Mouse (Mus musculus) CD4-positive, CD25-positive, alpha-beta regulatory T cell (primary cell): ENCODE measurements around the gene Olfr571. TPM values are rescaled to one million over a fixed set of nuclear protein-coding genes. Genes with fewer than 3 reads are reported as not detected.

ENCODE experiments used
- polyA plus RNA-seq: library from polyadenylated mRNA; unstranded; fragments of 100-300 nt; shearing (Covaris generic); gene quantifications from one replicate; pipeline ENCODE4 v1.2.1, GENCODE M21; 2017

Olfr571 gene
- not detected for polyA plus RNA-seq

DNA sequence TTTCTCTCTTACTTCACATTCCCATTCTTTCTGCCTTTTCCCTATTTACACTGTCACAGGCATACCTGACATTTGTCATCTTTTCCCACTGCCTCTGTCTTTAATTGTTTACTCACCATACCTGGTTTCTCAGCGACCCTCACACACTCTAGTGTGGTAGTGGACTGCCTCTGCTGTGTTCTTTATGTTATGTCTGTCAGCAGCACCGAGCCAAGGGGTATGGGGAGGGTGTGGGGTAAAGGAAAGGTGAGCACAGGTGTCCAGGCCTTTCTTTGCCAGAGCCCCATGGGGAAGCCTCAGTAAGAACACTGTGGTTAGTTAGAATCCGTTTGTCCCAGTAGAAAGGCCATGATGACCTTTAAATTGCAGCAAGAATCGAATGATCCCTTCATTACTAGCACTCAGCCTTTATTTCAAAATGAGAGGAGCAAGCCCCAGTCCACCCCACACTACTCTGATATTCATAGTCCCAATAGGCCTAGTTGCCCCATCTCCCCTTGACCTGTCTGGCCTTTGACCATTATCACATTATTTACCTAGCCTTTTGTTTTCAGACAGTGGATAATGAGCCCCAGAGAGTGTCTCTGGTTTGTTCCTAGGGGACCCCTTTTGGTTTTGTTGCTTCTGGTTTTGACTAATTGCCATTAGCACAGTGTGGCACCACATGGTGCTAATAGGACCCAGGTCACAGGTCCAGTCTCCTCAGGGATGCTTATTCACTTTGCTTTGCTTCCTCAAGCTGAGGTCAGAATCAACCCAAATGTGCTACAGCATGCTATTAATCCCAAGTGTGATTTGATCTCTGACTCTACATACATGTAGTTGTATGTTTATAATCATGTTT lies at the start of gene Olfr571:
TSS of gene Olfr571 (minus strand) at position 505 of the 844 bp plus-strand sequence.

DNA sequence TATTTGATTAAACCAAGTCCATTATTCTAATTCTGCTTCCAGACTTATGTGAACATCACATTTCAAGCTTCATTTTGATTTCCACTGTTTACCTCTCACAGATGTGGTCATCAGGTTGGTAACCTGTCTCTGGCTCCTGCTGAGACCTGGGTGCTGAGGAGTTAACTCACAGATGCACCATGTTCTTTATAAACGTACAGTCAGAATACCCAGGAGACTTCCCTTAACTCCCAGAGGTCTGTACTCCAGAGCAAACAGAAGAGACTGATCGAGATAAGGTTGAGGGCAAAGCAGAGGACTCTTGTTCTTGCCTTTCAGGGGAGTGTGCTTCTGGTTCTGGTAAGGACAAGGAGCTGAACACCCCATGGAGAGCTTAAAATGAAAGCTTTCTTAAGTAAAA lies 45.0 kb upstream of the Olfr571 start, which contains the start of gene Olfr576:
TSS of gene Olfr576 (plus strand) at position 301 of the 400 bp plus-strand sequence.

DNA sequence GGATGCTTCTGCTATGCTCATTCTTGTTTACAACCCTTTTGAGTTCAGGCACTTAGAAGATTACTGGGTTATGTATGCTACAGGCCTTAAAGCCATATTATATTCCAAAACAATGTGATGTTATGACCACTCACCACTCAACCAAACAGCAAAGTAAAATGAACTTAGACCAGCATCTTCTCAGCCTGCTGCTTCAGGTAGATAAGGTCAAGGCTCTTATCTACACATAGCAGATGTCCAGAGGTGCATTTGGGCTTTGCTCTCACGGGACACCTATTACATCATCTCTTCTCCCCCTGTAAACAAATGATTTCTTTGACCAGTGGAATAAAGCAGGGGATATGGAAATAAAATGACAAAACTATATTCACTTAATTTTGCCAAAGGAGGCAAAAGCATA lies 41.3 kb upstream of the Olfr571 start, which contains the start of gene Olfr575:
TSS of gene Olfr575 (minus strand) at position 183 of the 400 bp plus-strand sequence.

DNA sequence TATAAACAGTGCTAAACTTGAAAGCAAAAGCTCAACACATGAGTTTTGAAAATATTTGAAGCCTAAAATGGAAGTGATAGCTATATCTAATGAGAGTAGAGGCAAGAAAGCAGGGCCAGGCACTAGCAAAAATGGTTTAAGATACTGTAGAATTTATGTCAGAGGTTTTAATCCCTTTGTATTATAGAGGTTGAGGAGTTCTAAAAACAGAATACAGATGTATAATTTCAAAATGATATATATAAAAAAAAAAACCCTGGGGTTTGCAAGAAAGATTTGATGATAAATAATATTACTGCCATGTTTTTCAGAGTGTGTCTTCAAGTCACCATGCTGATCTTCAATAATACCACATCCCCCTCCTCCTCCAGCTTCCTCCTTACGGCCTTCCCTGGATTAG lies 30.8 kb upstream of the Olfr571 start, which contains the start of gene Olfr574:
TSS of gene Olfr574 (plus strand) at position 301 of the 400 bp plus-strand sequence.

DNA sequence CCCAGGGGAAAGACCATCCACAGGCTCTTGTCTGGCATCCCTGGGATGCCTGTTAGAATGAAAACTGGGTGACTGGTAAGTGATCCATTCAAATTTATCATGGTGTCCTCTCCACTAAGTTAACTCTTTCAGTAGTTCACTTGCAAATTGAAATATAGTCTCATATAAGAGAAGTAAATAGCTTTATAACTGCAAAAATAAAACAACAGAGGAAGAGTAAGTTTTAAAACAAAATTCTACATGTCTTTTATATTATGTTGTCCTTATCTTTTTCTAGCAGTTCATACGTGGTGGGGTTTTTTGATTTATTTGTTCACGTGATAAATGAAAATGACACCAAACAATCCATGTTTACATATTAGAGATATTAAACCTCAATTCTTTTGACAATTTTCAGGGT lies 25.1 kb upstream of the Olfr571 start, which contains the start of gene Olfr573-ps1:
TSS of gene Olfr573-ps1 (minus strand) at position 101 of the 400 bp plus-strand sequence.

DNA sequence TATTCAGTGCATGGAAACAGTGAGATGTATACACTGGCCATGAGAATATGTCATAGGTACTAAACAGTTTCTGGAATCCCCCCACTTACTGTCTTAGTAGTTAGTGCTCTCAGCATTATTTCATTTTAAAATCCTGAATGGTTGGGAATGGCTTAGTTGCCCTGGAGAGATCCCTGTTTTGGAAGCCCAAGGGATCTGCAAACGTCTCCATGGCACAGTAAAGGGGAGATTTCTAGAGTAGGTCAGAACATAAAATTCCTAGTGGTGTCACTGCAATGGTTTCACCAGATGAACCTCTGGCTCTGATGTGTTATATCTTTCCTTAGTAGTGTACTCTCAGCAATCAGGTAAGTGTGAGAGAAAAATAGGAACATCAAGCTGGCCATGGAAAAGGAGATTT lies 6.8 kb upstream of the Olfr571 start, which contains the start of gene Olfr572:
TSS of gene Olfr572 (plus strand) at position 301 of the 400 bp plus-strand sequence.

DNA sequence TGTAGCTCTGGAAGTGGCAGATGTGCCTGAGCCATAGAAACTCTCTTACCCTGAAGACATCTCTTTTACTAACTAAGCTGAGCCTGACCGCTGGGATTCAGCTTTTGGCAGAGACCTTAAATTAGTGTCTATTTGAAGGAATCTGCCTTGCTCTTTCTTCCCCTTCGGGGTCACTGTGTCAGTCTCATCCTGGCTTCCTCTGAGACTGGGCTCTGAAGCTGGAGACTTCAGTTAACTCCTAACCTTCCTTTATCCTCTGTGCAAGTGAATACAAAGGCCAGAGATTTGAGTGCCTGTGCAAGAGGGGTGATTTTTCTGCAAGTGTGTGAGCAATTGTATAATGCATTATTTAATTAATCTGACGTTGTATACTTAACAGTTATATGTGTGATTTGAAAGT lies 26.6 kb downstream of the Olfr571 start, which contains the start of gene Olfr569:
TSS of gene Olfr569 (minus strand) at position 101 of the 400 bp plus-strand sequence.

DNA sequence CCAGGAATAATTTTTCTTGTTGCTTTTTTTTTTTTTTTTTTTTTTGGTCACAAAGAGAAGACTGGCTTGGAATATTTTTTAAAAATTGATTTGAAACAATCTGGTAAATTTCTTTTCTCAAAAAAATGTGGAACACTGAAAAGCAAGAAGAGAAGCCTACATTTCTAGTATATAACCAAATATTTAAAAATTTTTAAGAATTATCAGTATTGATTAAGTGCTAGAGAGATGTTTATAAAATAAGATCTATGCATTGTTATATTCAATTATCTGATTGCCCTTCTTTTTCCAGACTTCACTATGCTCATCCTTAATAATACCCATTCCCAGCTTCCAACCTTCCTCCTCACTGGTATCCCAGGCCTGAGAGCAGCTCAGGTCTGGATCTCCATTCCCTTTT lies 40.5 kb downstream of the Olfr571 start, which contains the start of gene Olfr568:
TSS of gene Olfr568 (plus strand) at position 301 of the 400 bp plus-strand sequence.

DNA sequence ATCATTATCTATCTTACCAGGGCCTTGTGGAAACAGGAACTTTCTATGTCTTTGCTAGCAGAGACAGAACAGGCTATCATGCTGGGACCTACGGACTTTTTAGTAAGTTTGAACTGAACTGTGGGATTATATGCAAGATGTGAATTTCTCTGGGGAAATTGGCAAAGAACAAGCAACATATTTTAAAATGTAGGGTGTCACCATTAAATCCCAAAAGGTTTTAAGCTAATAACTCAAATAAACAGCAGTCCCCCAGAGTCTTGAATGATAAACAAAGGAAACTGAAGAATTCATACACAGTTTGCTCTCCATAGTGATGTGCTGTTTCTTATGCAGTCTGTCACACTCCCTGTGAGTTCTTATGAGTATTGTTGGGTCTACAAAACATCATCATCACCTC lies 58.7 kb downstream of the Olfr571 start, which contains the start of gene Olfr566:
TSS of gene Olfr566 (minus strand) at position 101 of the 400 bp plus-strand sequence.

Other genes starting within 250 kb of the Olfr571 start
- gene Trim68, start 230.2 kb downstream of the Olfr571 start, polyA plus RNA-seq: 16.9 TPM
- gene Olfr557, start 221.6 kb downstream of the Olfr571 start, polyA plus RNA-seq: not detected
- gene Olfr558, start 215.3 kb downstream of the Olfr571 start, polyA plus RNA-seq: not detected
- not detected for gene Olfr33, start 198.5 kb downstream of the Olfr571 start, polyA plus RNA-seq
- not detected for gene Olfr559, start 190.0 kb downstream of the Olfr571 start, polyA plus RNA-seq
- gene Olfr560, start 158.2 kb downstream of the Olfr571 start, polyA plus RNA-seq: not detected
- not detected for gene Olfr78, start 158.1 kb downstream of the Olfr571 start, polyA plus RNA-seq
- gene Olfr561, start 146.3 kb downstream of the Olfr571 start, polyA plus RNA-seq: not detected
- not detected for gene Olfr564, start 114.1 kb downstream of the Olfr571 start, polyA plus RNA-seq
- gene Olfr566, start 58.8 kb downstream of the Olfr571 start, polyA plus RNA-seq: not detected
- gene Olfr568, start 40.4 kb downstream of the Olfr571 start, polyA plus RNA-seq: 0.25 TPM
- gene Olfr569, start 26.7 kb downstream of the Olfr571 start, polyA plus RNA-seq: not detected
- gene Olfr570, start 23.0 kb downstream of the Olfr571 start, polyA plus RNA-seq: not detected
- not detected for gene Olfr572, start 6.9 kb upstream of the Olfr571 start, polyA plus RNA-seq
- not detected for gene Olfr573-ps1, start 25.0 kb upstream of the Olfr571 start, polyA plus RNA-seq
- not detected for gene Olfr574, start 30.9 kb upstream of the Olfr571 start, polyA plus RNA-seq
- gene Olfr575, start 41.2 kb upstream of the Olfr571 start, polyA plus RNA-seq: not detected
- not detected for gene Olfr576, start 45.1 kb upstream of the Olfr571 start, polyA plus RNA-seq
- not detected for gene Olfr577, start 58.4 kb upstream of the Olfr571 start, polyA plus RNA-seq
- gene Olfr578, start 71.8 kb upstream of the Olfr571 start, polyA plus RNA-seq: not detected
- not detected for gene Olfr582, start 120.5 kb upstream of the Olfr571 start, polyA plus RNA-seq
- not detected for gene Olfr583, start 133.8 kb upstream of the Olfr571 start, polyA plus RNA-seq
- gene Olfr584, start 164.3 kb upstream of the Olfr571 start, polyA plus RNA-seq: not detected
- not detected for gene Olfr585, start 180.2 kb upstream of the Olfr571 start, polyA plus RNA-seq
- gene Olfr586, start 208.1 kb upstream of the Olfr571 start, polyA plus RNA-seq: not detected
- gene Olfr588-ps1, start 223.3 kb upstream of the Olfr571 start, polyA plus RNA-seq: not detected
- gene Olfr589, start 238.8 kb upstream of the Olfr571 start, polyA plus RNA-seq: not detected